Mouse (Mus musculus): ENCODE measurements around the gene Gm16440.
"Not testable (repeated sequence)": the region's sequence is repeated elsewhere in the genome, so short reads cannot be mapped to it uniquely, and the experiment has no call there.

Gm16440 gene

GRCm38 (mm10) chr14:6390219-6390618 lies at the start of gene Gm16440:
Gene Gm16440 (minus strand): TSS chr14:6390319.
- not testable (repeated sequence) for H3K9me3 ChIP-seq (ENCODE audit: low read length); H3K4me3 ChIP-seq (replicated peaks; ENCODE audit: low read length); H3K27me3 ChIP-seq (ENCODE audit: insufficient read depth, low read length); H3K36me3 ChIP-seq (ENCODE audit: insufficient read depth, low read length); H3K4me1 ChIP-seq (replicated peaks; ENCODE audit: low read depth, low read length)

GRCm38 (mm10) chr14:6426766-6427165 lies 36.6 kb upstream of the Gm16440 start:
- not testable (repeated sequence) for H3K27me3 ChIP-seq (ENCODE audit: insufficient read depth, low read length); H3K36me3 ChIP-seq (ENCODE audit: insufficient read depth, low read length)

GRCm38 (mm10) chr14:6426353-6426752 lies 36.2 kb upstream of the Gm16440 start:
- H3K9me3 ChIP-seq (ENCODE audit: low read length); H3K27me3 ChIP-seq (ENCODE audit: insufficient read depth, low read length); H3K4me3 ChIP-seq (replicated peaks; ENCODE audit: low read length); H3K36me3 ChIP-seq (ENCODE audit: insufficient read depth, low read length); H3K4me1 ChIP-seq (replicated peaks; ENCODE audit: low read depth, low read length): not testable (repeated sequence)

More at GRCm38 (mm10) chr14:6426766-6427165, 36.6 kb upstream of the Gm16440 start:
- H3K4me1 ChIP-seq (replicated peaks; ENCODE audit: low read depth, low read length); H3K4me3 ChIP-seq (replicated peaks; ENCODE audit: low read length); H3K9me3 ChIP-seq (ENCODE audit: low read length): not testable (repeated sequence)

- not testable (repeated sequence) for H3K27me3 ChIP-seq (ENCODE audit: insufficient read depth, low read length); H3K4me3 ChIP-seq (replicated peaks; ENCODE audit: low read length); H3K4me1 ChIP-seq (replicated peaks; ENCODE audit: low read depth, low read length); H3K9me3 ChIP-seq (ENCODE audit: low read length); H3K36me3 ChIP-seq (ENCODE audit: insufficient read depth, low read length)
Measured at GRCm38 (mm10) chr14:6412382-6412781, 22.3 kb upstream of the Gm16440 start, which contains the start of gene Gm3591. Gene Gm3591 (minus strand): TSS chr14:6412482.

- H3K27me3 ChIP-seq (ENCODE audit: insufficient read depth, low read length); H3K4me3 ChIP-seq (replicated peaks; ENCODE audit: low read length); H3K9me3 ChIP-seq (ENCODE audit: low read length); H3K36me3 ChIP-seq (ENCODE audit: insufficient read depth, low read length); H3K4me1 ChIP-seq (replicated peaks; ENCODE audit: low read depth, low read length): not testable (repeated sequence)
Measured at GRCm38 (mm10) chr14:6343578-6343977, 46.5 kb downstream of the Gm16440 start, which contains the start of gene Gm3618. Gene Gm3618 (minus strand): TSS chr14:6343678.

Measured in E14TG2a.4 (cell line).